Mouse (Mus musculus) intestine, embryonic 16.5 days (tissue): ENCODE results near the gene Pih1d2. TPM values are rescaled to one million over a fixed set of nuclear protein-coding genes. Genes with fewer than 3 reads are reported as not detected.
"Not testable (repeated sequence)": the region's sequence is repeated elsewhere in the genome, so short reads cannot be mapped to it uniquely, and the experiment has no call there.

Source experiments
- ATAC-seq: fragments of 200-750 bp; cut with Nextera tagmentation; 2 replicates; pipeline ENCODE4 v1.8.0; 2017; ENCODE audit warnings: moderate TSS enrichment, moderate library complexity
- H3K27ac ChIP-seq: fragments of 300-500 bp; sonication (generic); 2 replicates; pipeline ENCODE4 v1.5.1; 2014; ENCODE audit warnings: mild to moderate bottlenecking, low read length
- H3K27me3 ChIP-seq: fragments of 300-500 bp; sonication (generic); replicated peaks from 2 replicates; pipeline ENCODE4 v1.6.1; 2014; ENCODE audit warnings: low read length, control low read depth, mixed read lengths; ENCODE audit not compliant: control insufficient read depth, insufficient read depth
- H3K36me3 ChIP-seq: fragments of 300-500 bp; sonication (generic); 2 replicates; pipeline ENCODE4 v1.6.1; 2014; ENCODE audit warnings: low read length, control low read depth; ENCODE audit not compliant: control insufficient read depth, insufficient read depth
- H3K4me1 ChIP-seq: fragments of 300-500 bp; sonication (generic); 2 replicates; pipeline ENCODE4 v1.6.1; 2014; ENCODE audit warnings: low read length, control low read depth, mixed read lengths; ENCODE audit not compliant: control insufficient read depth, insufficient read depth
- H3K4me2 ChIP-seq: fragments of 300-500 bp; sonication (generic); 2 replicates; pipeline ENCODE4 v1.6.1; 2014; ENCODE audit warnings: low read depth, low read length, control low read depth
- H3K4me3 ChIP-seq: fragments of 300-500 bp; sonication (generic); 2 replicates; pipeline ENCODE4 v1.5.1; 2014; ENCODE audit warnings: mild to moderate bottlenecking, low read length
- H3K9ac ChIP-seq: fragments of 300-500 bp; sonication (generic); 2 replicates; pipeline ENCODE4 v1.6.1; 2014; ENCODE audit warnings: low read depth, low read length
- H3K9me3 ChIP-seq: fragments of 300-500 bp; sonication (generic); 2 replicates; pipeline ENCODE4 v1.6.1; 2016; ENCODE audit warnings: low read length, control low read depth; ENCODE audit not compliant: control insufficient read depth
- WGBS: fragments of 180-500 bp; shearing (Covaris S2); extraction: QIAGEN DNeasy Blood & Tissue Kit; methylation state at CpG from one replicate; pipeline ENCODE4 v1.1.7; 2014; 5-methylcytosine and 5-hydroxymethylcytosine counted together
- polyA plus RNA-seq: library from polyadenylated mRNA; unstranded; fragments of >200 nt; fragmentation: Nextera tagmentation; extraction: Ambion mirVana; gene quantifications from 2 replicates; pipeline ENCODE4 v1.2.1, GENCODE M21; 2015

Pih1d2 gene
- polyA plus RNA-seq, 1 experiment from 2014 or later = 2.2 TPM

GRCm38 (mm10) chr9:50612115-50612514, 5.0 kb upstream of the Pih1d2 start:
- ATAC-seq = no peak
- Histone ChIP-seq H3K36me3 (peaks cover 7% of the 10 kb centered on the region; the same call in 1 of the 2 replicates), H3K27ac (no peak overlapping the region), H3K9me3 (no peaks in the 10 kb centered on the region), H3K4me1 (peaks cover 7% of the 10 kb centered on the region), H3K9ac (no peak overlapping the region), H3K4me3 (no peak overlapping the region), H3K27me3 (no peaks in the 10 kb centered on the region), H3K4me2 (no peak overlapping the region)
- 90% methylated on average over 4 of the region's 4 CpGs for WGBS

DNA sequence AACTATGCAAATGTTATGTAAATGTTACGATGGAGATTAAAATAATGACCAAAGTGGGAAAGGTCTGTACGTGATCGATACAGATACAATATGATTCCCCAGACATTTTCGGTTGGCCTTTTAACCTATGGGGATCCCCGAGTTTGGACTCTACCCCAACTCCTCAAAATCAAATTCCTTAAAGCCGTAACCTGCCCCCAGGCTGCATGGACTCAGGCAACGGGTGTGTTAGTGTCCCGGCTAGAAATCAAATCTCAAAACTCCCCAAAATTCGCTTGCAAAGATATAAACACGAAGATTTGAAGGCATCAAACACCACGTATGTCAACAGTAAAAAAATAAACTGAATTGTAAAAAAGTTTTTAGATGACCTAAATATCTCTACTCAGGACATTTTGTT, 960 bp upstream of the Pih1d2 start:
- ATAC-seq = no peak
- Histone ChIP-seq H3K36me3 (peaks cover 3% of the 10 kb centered on the region; the same call in 1 of the 2 replicates), H3K9ac (peak overlapping the region; percentile 95), H3K27me3 (no peaks in the 10 kb centered on the region), H3K4me1 (peaks cover 7% of the 10 kb centered on the region), H3K9me3 (no peaks in the 10 kb centered on the region), H3K4me3 (peak overlapping the region; percentile 98), H3K4me2 (peak overlapping the region; percentile 65), H3K27ac (no peak overlapping the region)
- WGBS = 37% methylated on average over 11 of the region's 11 CpGs

DNA sequence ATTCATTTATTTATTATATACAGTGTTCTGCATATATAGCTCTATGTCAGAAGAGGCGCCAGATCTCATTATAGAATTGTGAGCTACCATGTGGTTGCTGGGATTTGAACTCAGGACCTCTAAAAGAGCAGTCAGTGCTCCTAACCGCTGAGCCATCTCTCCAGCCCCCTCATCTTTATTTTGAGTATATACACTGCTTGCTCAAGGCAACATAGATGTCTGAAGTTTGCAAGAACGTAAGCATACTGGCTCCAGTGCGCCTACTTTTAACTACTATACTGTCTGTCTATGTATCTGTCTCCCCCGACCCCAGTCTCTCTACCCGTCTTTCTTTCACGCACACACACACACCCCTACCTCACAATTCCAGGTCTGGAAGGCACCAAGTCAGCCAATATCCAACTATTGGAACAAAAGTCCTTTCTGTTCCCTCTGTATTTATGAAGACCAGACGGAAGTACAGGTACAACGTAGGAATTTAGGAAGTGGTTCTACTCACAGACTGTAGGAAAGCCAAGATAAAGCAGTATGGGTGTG, 741 bp downstream of the Pih1d2 start:
- Histone ChIP-seq H3K27me3 (no peaks in the 10 kb centered on the region), H3K9me3 (no peaks in the 10 kb centered on the region), H3K4me3 (no peak overlapping the region), H3K9ac (no peak overlapping the region), H3K27ac (no peak overlapping the region), H3K4me2 (peak overlapping the region; percentile 14; the same call in 1 of the 2 replicates), H3K4me1 (peaks cover 7% of the 10 kb centered on the region), H3K36me3 (peaks cover 3% of the 10 kb centered on the region; the same call in 1 of the 2 replicates)
- no peak for ATAC-seq
- WGBS = 55% methylated on average over 9 of the region's 9 CpGs

- H3K4me2 ChIP-seq, H3K4me1 ChIP-seq, H3K4me3 ChIP-seq, H3K27ac ChIP-seq, H3K9ac ChIP-seq, ATAC-seq, H3K36me3 ChIP-seq, H3K27me3 ChIP-seq, H3K9me3 ChIP-seq: not testable (repeated sequence)
- WGBS = 87% methylated on average over 6 of the region's 8 CpGs
Measured at GRCm38 (mm10) chr9:50630903-50631302, 13.8 kb downstream of the Pih1d2 start.

- peak; percentile 42; the same call in 1 of the 2 replicates for ATAC-seq
- H3K9ac ChIP-seq = no peak overlapping the region
- H3K4me1 ChIP-seq = no peaks in the 10 kb centered on the region
- no peaks in the 10 kb centered on the region for H3K27me3 ChIP-seq
- peaks cover 3% of the 10 kb centered on the region; the same call in 1 of the 2 replicates for H3K36me3 ChIP-seq
- H3K27ac ChIP-seq = no peak overlapping the region
- no peaks in the 10 kb centered on the region for H3K9me3 ChIP-seq
- H3K4me2 ChIP-seq = no peak overlapping the region
- no peak overlapping the region for H3K4me3 ChIP-seq
- 85% methylated on average over 6 of the region's 6 CpGs for WGBS
Measured at GRCm38 (mm10) chr9:50632016-50632688, 15.0 kb downstream of the Pih1d2 start.

DNA sequence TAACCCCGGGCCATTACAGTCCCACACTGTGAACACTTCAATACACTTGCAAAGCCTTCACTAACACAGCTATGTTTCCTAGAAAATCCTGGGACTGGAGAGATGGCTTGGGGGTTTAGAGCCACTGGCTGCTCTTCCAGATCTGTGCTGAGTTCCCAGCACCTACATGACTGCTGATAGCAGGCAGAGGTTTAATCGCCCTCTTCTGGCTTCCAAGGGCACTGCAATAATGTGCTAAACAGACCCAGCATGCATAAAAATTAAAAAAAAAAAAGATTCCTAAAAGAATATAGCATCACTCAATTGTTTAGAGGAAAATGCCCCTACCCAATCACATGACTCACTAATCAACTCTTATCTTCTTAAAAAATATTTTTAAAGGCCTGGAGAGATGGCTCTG, 15.9 kb downstream of the Pih1d2 start:
- no peaks in the 10 kb centered on the region for H3K9me3 ChIP-seq
- no peaks in the 10 kb centered on the region for H3K4me1 ChIP-seq
- ATAC-seq = no peak
- H3K4me3 ChIP-seq = no peak overlapping the region
- H3K4me2 ChIP-seq = no peak overlapping the region
- no peak overlapping the region for H3K9ac ChIP-seq
- H3K36me3 ChIP-seq = peaks cover 5% of the 10 kb centered on the region; the same call in 1 of the 2 replicates
- no peak overlapping the region for H3K27ac ChIP-seq
- 64% methylated on average over 2 of the region's 2 CpGs for WGBS
- H3K27me3 ChIP-seq = no peaks in the 10 kb centered on the region

GRCm38 (mm10) chr9:50634270-50634669, 17.1 kb downstream of the Pih1d2 start:
- Histone ChIP-seq H3K4me1 (no peaks in the 10 kb centered on the region), H3K4me2 (no peak overlapping the region), H3K36me3 (peaks cover 5% of the 10 kb centered on the region; the same call in 1 of the 2 replicates), H3K9me3 (no peaks in the 10 kb centered on the region), H3K27ac (no peak overlapping the region), H3K4me3 (no peak overlapping the region), H3K9ac (no peak overlapping the region), H3K27me3 (no peaks in the 10 kb centered on the region)
- 92% methylated on average over 11 of the region's 11 CpGs for WGBS
- no peak for ATAC-seq

- Histone ChIP-seq H3K9me3 (no peaks in the 10 kb centered on the region), H3K9ac (no peak overlapping the region), H3K27ac (no peak overlapping the region), H3K4me2 (no peak overlapping the region), H3K4me1 (no peaks in the 10 kb centered on the region), H3K4me3 (no peak overlapping the region), H3K36me3 (peaks cover 25% of the 10 kb centered on the region), H3K27me3 (no peaks in the 10 kb centered on the region)
- WGBS = 85% methylated on average over 10 of the region's 10 CpGs
- no peak for ATAC-seq
Measured at GRCm38 (mm10) chr9:50646826-50647370, 29.8 kb downstream of the Pih1d2 start.

DNA sequence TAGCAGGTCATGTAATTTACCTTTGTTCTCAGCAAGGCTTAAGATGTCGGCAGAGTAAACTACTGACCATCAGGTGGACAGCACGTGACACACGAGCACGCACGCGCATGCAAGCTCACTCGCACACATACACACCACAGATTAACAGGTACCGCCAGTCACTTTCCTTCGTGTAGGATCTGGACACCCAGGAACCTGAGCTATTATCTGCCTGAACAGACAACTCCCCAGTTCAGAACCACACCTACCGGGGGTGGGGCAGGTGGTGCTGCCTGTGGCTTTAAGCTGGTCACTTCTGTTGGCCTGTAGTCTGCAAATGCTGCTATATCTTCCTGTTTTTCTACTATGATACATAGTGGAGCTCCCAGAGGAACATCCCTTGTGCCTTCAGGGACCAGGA, 33.4 kb downstream of the Pih1d2 start:
- ATAC-seq = no peak
- H3K36me3 ChIP-seq = peaks cover 23% of the 10 kb centered on the region
- no peaks in the 10 kb centered on the region for H3K9me3 ChIP-seq
- no peak overlapping the region for H3K9ac ChIP-seq
- 95% methylated on average over 10 of the region's 10 CpGs for WGBS
- no peak overlapping the region for H3K4me3 ChIP-seq
- H3K4me1 ChIP-seq = no peaks in the 10 kb centered on the region
- H3K27ac ChIP-seq = no peak overlapping the region
- no peaks in the 10 kb centered on the region for H3K27me3 ChIP-seq
- no peak overlapping the region for H3K4me2 ChIP-seq
